Mouse (Mus musculus) liver, embryonic 18 days (tissue): ENCODE results near the gene Vmn1r170. TPM values are rescaled to one million over a fixed set of nuclear protein-coding genes. Genes with fewer than 3 reads are reported as not detected.

ENCODE experiments used
- polyA plus RNA-seq: library from polyadenylated mRNA; depleted of rRNA; stranded (reverse); fragments of >200 nt; gene quantifications from 2 replicates; pipeline ENCODE4 v1.2.3, GENCODE M21; 2012; rRNA removed

Gene Vmn1r170
- polyA plus RNA-seq: not detected in 2 replicates

GRCm38 (mm10) chr7:23605875-23606274, at the start of gene Vmn1r170:
Gene Vmn1r170 (plus strand): TSS chr7:23606175.

GRCm38 (mm10) chr7:23575226-23575625, 30.7 kb upstream of the Vmn1r170 start, which contains the start of gene Vmn1r169:
Gene Vmn1r169 (plus strand): TSS chr7:23575526.

DNA sequence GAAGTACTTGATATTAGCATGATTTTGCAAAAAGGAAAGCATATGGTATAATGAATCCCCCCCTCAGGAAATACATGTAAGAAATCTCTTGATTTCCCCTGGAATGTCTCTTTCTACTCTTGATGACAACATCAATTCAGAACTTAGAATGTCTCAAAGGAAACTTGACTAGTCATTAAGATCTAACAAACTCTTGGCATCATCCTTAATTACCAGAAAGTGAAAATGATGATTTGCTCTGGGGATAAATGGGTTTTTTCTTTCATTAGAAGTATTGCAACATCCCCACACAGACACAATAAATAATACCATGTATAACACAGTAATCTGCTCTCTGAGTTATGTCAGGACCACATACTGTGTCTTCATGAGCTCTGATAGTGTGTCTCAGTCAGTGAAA, 24.4 kb downstream of the Vmn1r170 start, which contains the start of gene Vmn1r171:
Vmn1r171 (plus strand) TSS at position 301 of the 400 bp plus-strand sequence.

Other genes with a start within 250 kb of the Vmn1r170 start
- gene Nlrp5, start 220.3 kb upstream of the Vmn1r170 start, polyA plus RNA-seq: not detected in 2 replicates
- not detected in 2 replicates for gene Vmn1r167, start 99.0 kb upstream of the Vmn1r170 start, polyA plus RNA-seq
- gene Vmn1r168, start 66.4 kb upstream of the Vmn1r170 start, polyA plus RNA-seq: not detected in 2 replicates
- not detected in 2 replicates for gene Vmn1r169, start 30.6 kb upstream of the Vmn1r170 start, polyA plus RNA-seq
- gene Vmn1r171, start 24.5 kb downstream of the Vmn1r170 start, polyA plus RNA-seq: not detected in 2 replicates
- gene Vmn1r172, start 52.1 kb downstream of the Vmn1r170 start, polyA plus RNA-seq: not detected in 2 replicates
- not detected in 2 replicates for gene Vmn1r173, start 94.5 kb downstream of the Vmn1r170 start, polyA plus RNA-seq
- not detected in 2 replicates for gene Vmn1r174, start 146.1 kb downstream of the Vmn1r170 start, polyA plus RNA-seq
- not detected in 2 replicates for gene Vmn1r175, start 204.5 kb downstream of the Vmn1r170 start, polyA plus RNA-seq
- gene Vmn1r176, start 231.2 kb downstream of the Vmn1r170 start, polyA plus RNA-seq: not detected in 2 replicates